Mouse (Mus musculus): ENCODE data around the gene Calcoco2. TPM values are rescaled to one million over a fixed set of nuclear protein-coding genes. Genes with fewer than 3 reads are reported as not detected.
"Not testable (repeated sequence)": the region's sequence is repeated elsewhere in the genome, so short reads cannot be mapped to it uniquely, and the experiment has no call there.

Calcoco2 gene
- polyA plus RNA-seq (2015; fragmentation: Nextera tagmentation; extraction: Ambion mirVana) = not detected in 2 replicates

DNA sequence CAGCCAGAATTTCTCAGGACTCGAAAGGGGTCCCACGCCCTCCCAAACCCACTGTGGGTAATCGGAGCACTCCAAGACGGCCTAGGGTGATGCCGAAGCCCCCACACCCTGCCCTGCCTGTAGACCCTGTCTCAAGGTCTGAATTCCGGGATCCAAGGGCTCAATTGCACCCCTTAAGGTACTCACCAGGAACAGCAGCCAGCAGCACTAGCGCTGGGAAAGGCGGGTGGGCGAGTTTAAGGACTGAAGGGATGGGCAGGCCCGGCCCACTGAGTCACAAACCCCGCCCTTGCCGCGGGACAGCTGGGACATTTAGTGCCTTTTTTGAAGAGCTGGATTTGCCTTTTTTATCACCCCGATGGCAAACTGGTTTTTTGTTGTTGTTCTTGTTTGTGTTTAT lies at the start of gene Calcoco2:
TSS of gene Calcoco2 (minus strand) at position 214 of the 400 bp plus-strand sequence.
- Histone ChIP-seq H3K9ac (no peak within 1 kb of the TSS), H3K4me3 (no peak within 1 kb of the TSS), H3K27me3 (peaks cover 2% of the 10 kb centered on the region; the same call in 1 of the 2 replicates), H3K9me3 (replicated peaks) (no peaks in the 10 kb centered on the region), H3K4me1 (no peaks in the 10 kb centered on the region), H3K36me3 (ENCODE audit: poor library complexity, severe bottlenecking) (no peaks in the 10 kb centered on the region), H3K4me2 (no peak within 1 kb of the TSS), H3K27ac (no peak within 1 kb of the TSS)
- no peak for ATAC-seq
- 46% methylated on average over 14 of the region's 14 CpGs for WGBS

DNA sequence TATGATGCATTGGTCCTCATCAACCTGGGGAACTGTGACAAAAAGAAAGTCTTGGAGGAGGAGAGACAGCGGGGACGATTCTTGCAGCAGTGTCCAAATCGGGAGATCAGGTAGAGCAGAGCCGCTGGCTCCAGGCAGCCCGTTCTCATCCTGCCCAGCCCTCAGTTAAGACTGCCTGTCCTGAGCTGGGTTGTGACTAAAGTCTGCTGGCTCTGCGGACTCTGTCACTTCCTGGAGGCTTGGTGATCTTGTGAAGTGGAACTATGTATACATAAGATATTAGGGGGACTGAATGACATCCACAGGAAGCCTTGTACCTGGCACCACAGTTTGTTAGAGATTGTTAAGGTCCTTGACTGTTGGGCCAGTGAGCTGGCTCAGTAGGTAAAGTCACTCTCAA lies 35.7 kb upstream of the Calcoco2 start:
- WGBS = 81% methylated on average over 6 of the region's 6 CpGs
- Histone ChIP-seq H3K4me3 (no peak overlapping the region), H3K4me2 (no peak overlapping the region), H3K27ac (no peak overlapping the region), H3K27me3 (peaks cover 67% of the 10 kb centered on the region), H3K9ac (no peak overlapping the region), H3K9me3 (replicated peaks) (no peaks in the 10 kb centered on the region), H3K4me1 (peaks cover 4% of the 10 kb centered on the region; the same call in 1 of the 2 replicates), H3K36me3 (ENCODE audit: poor library complexity, severe bottlenecking) (no peaks in the 10 kb centered on the region)
- no peak for ATAC-seq

DNA sequence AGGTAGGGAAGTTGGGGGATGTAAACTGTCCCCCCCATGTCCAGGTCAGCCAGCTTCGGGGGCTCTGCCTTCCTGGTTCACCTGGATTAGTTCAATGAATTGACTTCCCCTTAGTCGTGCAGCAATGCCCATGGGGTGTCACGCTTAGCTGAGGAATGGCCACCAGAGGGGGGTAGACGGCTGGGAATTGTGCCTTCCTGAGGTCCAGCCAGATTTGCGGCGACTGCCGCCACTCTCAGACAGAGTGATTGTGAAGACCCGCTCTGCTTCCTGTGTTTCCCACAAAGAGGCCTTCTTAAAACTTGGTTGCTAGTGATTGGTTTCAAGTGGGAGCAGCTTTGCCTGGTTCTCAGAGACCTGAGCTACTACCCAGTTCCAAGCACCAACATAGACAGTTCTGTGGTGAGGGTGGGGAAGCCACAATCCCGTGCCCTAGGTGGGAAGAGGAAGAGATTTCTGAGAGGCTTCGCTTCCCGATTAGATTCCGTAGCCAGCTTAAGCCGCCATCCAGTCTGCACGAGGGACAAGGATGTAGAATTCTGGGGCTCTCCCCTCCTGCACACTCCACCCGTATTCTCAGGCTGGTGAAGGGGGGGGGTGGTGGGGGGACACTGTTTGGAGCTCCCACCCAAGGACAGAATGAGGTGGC lies 34.0 kb upstream of the Calcoco2 start:
- no peak for ATAC-seq
- peaks cover 4% of the 10 kb centered on the region; the same call in 1 of the 2 replicates for H3K4me1 ChIP-seq
- H3K36me3 ChIP-seq (ENCODE audit: poor library complexity, severe bottlenecking) = no peaks in the 10 kb centered on the region
- H3K9me3 ChIP-seq (replicated peaks) = no peaks in the 10 kb centered on the region
- H3K4me2 ChIP-seq = peak overlapping the region; percentile 43
- H3K9ac ChIP-seq = no peak overlapping the region
- no peak overlapping the region for H3K27ac ChIP-seq
- H3K4me3 ChIP-seq = peak overlapping the region; percentile 14; the same call in 1 of the 2 replicates
- H3K27me3 ChIP-seq = peaks cover 61% of the 10 kb centered on the region
- WGBS = 2% methylated on average over 15 of the region's 15 CpGs

DNA sequence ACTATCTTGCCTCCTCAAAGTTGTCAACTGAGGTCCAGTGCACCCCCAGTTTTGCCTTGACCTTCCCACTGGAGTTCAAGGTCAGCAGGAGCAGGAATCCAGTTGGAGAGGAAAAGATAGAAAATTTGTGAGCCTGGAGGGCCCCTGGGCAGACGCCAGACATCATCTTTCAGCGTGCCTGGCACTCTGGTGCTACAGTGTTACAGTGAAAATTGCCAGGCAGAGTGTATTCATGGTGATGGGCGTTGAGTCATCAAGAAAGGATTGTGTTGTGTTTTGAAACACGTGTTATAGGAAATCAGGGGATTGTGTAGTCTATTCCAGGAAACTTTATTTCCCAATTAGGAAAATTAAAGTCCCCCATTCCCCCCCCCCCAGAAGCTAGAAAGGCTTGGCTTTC lies 32.0 kb upstream of the Calcoco2 start:
- no peak for ATAC-seq
- Histone ChIP-seq H3K9me3 (replicated peaks) (no peaks in the 10 kb centered on the region), H3K27me3 (peaks cover 50% of the 10 kb centered on the region), H3K4me1 (peaks cover 4% of the 10 kb centered on the region; the same call in 1 of the 2 replicates), H3K4me2 (no peak overlapping the region), H3K4me3 (no peak overlapping the region), H3K27ac (no peak overlapping the region), H3K36me3 (ENCODE audit: poor library complexity, severe bottlenecking) (no peaks in the 10 kb centered on the region), H3K9ac (no peak overlapping the region)
- 60% methylated on average over 4 of the region's 4 CpGs for WGBS

DNA sequence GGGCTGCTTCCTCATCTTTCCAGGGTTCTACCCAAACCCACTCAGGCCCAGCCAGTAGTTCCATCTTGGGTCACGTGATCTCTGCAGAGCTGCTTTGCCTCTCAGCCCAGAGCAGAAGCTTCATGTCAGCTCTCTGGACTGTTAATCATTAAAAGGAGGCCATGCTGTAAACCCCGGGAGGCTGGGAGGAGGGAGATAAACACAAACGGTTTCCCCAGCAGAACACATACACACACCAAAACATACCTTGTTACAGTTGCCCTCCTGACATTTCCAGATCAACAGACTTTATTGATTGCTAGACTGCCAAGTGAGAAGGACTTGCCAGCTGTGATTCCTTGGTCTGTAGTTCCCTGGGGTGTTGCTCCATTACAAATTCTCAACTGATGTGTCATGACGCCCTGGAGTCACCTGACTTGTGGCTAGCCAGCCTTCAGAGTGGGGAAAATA lies 29.0 kb upstream of the Calcoco2 start:
- peaks cover 26% of the 10 kb centered on the region for H3K27me3 ChIP-seq
- H3K4me1 ChIP-seq = peaks cover under 1% of the 10 kb centered on the region; the same call in 1 of the 2 replicates
- no peak for ATAC-seq
- H3K9me3 ChIP-seq (replicated peaks) = no peaks in the 10 kb centered on the region
- H3K27ac ChIP-seq = no peak overlapping the region
- 61% methylated on average over 4 of the region's 4 CpGs for WGBS
- no peaks in the 10 kb centered on the region for H3K36me3 ChIP-seq (ENCODE audit: poor library complexity, severe bottlenecking)
- no peak overlapping the region for H3K4me2 ChIP-seq
- H3K4me3 ChIP-seq = no peak overlapping the region
- no peak overlapping the region for H3K9ac ChIP-seq

DNA sequence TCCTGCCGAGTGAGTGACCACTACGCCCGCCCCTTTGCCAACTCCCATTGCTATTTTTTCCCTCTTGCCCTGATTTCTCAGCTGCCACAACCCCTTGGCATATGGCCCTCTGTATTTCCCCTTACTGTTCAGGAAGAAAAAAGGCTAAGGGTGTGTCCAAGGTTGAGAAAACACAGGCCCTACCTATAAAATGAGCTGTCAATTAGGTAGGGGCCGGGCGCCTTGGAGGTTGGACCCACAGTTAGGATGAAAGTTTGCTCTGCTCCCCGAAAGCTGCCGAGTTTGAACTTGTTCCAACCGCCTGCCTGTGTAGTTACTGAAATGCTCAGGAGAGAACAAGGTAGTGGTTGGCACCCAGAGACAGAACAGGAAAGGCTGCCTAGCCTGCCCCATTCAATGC lies 24.1 kb upstream of the Calcoco2 start:
- H3K4me3 ChIP-seq = no peak overlapping the region
- peaks cover 5% of the 10 kb centered on the region; the same call in 1 of the 2 replicates for H3K4me1 ChIP-seq
- H3K4me2 ChIP-seq = no peak overlapping the region
- H3K9ac ChIP-seq = no peak overlapping the region
- H3K9me3 ChIP-seq (replicated peaks) = no peaks in the 10 kb centered on the region
- WGBS = 87% methylated on average over 8 of the region's 8 CpGs
- H3K27me3 ChIP-seq = peaks cover 34% of the 10 kb centered on the region; the same call in 1 of the 2 replicates
- H3K36me3 ChIP-seq (ENCODE audit: poor library complexity, severe bottlenecking) = no peaks in the 10 kb centered on the region
- H3K27ac ChIP-seq = no peak overlapping the region
- ATAC-seq = no peak

DNA sequence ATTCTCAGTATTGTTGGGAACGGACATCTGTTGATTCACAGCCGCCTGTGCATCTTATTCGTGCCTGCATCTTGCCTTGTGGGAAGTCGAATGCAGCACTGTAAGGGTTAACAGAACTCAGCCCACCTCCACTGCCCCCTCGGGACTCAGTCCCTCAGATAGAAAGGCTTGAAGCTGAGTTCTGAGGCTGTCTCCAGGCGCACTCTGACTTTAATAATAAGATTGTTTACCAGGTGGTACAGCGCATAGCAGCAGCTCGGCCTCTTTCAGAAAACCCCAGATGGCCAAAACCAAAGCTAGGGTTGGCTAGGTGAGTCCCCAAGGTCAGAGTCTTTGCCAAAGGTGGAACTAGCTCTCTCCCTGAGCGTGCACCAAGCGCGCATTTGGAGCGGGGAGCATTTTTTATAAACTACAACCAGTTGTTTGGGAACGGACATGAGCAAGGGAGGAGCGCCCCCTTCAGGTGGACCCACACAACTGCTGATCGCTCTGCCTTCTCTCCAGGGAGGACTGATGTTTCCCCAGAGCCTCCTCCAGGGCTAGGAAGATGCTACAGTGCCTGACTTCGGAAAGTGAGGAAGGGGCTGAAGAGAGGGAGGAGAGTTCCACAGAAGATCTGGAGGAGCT lies 21.6 kb upstream of the Calcoco2 start, which contains the start of gene Ttll6:
TSS of gene Ttll6 (plus strand) at position 548 of the 627 bp plus-strand sequence.
- ATAC-seq = no peak
- WGBS = 15% methylated on average over 16 of the region's 16 CpGs
- Histone ChIP-seq H3K9ac (no peak within 1 kb of the TSS), H3K4me1 (peaks cover 5% of the 10 kb centered on the region; the same call in 1 of the 2 replicates), H3K4me2 (peak within 1 kb of the TSS; percentile 44), H3K4me3 (no peak within 1 kb of the TSS), H3K27ac (no peak within 1 kb of the TSS), H3K36me3 (ENCODE audit: poor library complexity, severe bottlenecking) (no peaks in the 10 kb centered on the region), H3K27me3 (peaks cover 38% of the 10 kb centered on the region; the same call in 1 of the 2 replicates), H3K9me3 (replicated peaks) (no peaks in the 10 kb centered on the region)

DNA sequence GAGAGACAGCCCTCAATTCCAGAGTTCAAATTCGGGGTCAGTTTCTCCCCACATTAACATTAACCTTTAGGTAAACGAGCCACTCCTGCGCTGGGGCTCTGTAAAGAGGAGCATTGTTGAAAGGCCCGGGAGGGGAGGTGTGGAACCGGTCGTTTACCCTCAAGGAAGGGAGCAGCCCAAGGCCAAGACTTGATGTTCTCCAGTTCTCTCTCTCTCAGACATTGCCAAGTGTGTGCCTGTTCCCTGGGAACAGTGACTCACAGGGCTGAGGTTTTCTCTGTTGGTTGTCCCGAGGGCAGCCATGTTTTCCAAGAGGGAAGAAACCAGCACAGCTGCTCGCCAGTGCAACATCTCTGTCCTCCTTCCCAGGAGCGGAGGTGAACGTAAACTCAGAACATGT lies 18.8 kb upstream of the Calcoco2 start:
- no peak overlapping the region for H3K9ac ChIP-seq
- WGBS = 60% methylated on average over 10 of the region's 10 CpGs
- H3K9me3 ChIP-seq (replicated peaks) = no peaks in the 10 kb centered on the region
- H3K4me2 ChIP-seq = no peak overlapping the region
- peaks cover 40% of the 10 kb centered on the region for H3K27me3 ChIP-seq
- no peak for ATAC-seq
- no peak overlapping the region for H3K27ac ChIP-seq
- peaks cover 5% of the 10 kb centered on the region; the same call in 1 of the 2 replicates for H3K4me1 ChIP-seq
- H3K36me3 ChIP-seq (ENCODE audit: poor library complexity, severe bottlenecking) = no peaks in the 10 kb centered on the region
- H3K4me3 ChIP-seq = no peak overlapping the region

DNA sequence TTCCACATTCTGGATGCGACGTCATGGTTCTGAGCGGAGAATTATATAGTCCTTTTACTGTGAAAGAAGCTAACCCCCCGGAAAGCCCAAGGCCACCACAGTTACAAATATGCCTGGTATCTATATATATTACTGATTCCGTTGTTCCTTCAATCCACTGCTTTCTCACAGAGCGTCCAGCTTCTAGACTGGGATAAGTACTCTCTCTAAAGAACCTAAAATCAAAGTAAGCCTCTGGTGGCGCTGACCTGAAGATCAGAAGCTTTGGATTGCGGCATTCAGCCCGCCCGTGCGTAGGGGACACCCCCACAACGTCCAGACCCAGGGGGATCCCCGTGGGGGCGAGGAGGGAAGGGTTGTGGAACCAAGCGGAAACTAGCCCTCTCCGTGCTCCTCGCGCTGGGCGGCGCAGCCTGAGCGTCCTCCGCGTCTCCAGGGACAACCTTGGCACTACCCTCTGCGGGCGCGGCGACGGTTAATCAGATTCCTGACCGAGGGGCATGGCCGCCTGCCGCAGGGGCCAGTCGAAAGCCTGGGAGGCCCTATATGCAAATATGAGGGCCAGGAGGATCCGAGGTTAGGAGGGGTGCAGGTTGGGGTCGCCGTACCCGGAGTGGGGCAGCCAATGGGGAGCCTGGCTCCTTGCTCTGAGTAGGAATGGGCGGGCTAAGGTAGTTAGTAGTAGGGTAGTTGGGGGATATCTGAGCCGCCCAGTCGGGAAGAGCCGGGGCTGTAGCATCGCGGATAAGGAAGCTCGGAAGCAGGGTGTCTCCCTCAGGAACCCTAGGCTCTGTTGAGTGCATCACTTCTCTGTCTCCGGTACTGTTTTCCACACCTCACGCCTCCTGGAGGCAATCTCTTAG lies 12.5 kb upstream of the Calcoco2 start:
- Histone ChIP-seq H3K4me3 (peak overlapping the region; percentile 40), H3K27me3 (peaks cover 57% of the 10 kb centered on the region), H3K27ac (no peak overlapping the region), H3K4me1 (peaks cover 9% of the 10 kb centered on the region), H3K9ac (peak overlapping the region; percentile 53), H3K9me3 (replicated peaks) (no peaks in the 10 kb centered on the region), H3K36me3 (ENCODE audit: poor library complexity, severe bottlenecking) (no peaks in the 10 kb centered on the region), H3K4me2 (peak overlapping the region; percentile 70)
- ATAC-seq = no peak
- WGBS = 3% methylated on average over 45 of the region's 45 CpGs

DNA sequence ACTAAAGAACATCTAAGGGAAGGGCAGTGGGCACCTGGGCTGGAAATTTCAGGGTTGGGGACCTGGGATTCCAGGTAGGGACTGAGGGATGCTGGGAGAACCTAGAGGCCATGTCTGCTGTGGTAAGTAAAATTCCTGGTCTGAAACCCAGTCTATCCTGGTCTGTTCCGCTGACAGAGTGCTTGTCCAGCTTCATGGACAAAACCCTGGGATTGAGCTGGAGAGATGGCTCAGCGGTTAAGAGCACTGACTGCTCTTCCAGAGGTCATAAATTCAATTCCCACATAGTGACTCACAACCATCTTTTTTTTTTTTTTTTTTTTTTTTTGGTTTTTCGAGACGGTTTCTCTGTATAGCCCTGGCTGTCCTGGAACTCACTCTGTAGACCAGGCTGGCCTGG lies 11.0 kb upstream of the Calcoco2 start:
- ATAC-seq; H3K36me3 ChIP-seq (ENCODE audit: poor library complexity, severe bottlenecking); H3K9me3 ChIP-seq (replicated peaks); H3K4me2 ChIP-seq; H3K27ac ChIP-seq; H3K4me1 ChIP-seq; H3K4me3 ChIP-seq; H3K9ac ChIP-seq: not testable (repeated sequence)
- 86% methylated on average over 4 of the region's 4 CpGs for WGBS
- peaks cover 57% of the 10 kb centered on the region for H3K27me3 ChIP-seq

DNA sequence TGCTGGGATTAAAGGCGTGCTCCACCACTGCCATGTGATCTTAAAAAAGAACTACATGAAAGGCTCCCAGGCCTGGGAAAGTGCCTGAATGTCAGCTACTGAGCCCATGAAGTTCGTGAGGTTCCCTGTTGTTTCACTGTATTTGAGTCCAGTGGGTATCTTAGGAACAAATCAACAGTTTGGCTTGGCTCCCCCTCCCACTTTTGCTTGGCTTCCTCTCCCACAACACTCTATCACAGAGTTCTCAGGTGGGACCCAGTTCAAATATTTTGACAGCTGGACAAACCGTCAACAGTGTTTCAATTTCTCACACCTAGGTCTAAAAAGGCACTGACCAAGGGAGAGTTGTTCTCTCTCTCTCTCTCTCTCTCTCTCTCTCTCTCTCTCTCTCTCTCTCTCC lies 7.6 kb upstream of the Calcoco2 start:
- no peak overlapping the region for H3K4me2 ChIP-seq
- H3K9me3 ChIP-seq (replicated peaks) = no peaks in the 10 kb centered on the region
- no peak overlapping the region for H3K9ac ChIP-seq
- H3K36me3 ChIP-seq (ENCODE audit: poor library complexity, severe bottlenecking) = no peaks in the 10 kb centered on the region
- peaks cover 36% of the 10 kb centered on the region for H3K27me3 ChIP-seq
- no peak overlapping the region for H3K27ac ChIP-seq
- H3K4me1 ChIP-seq = peaks cover 5% of the 10 kb centered on the region
- H3K4me3 ChIP-seq = no peak overlapping the region
- ATAC-seq = no peak
- 70% methylated on average over 3 of the region's 3 CpGs for WGBS

DNA sequence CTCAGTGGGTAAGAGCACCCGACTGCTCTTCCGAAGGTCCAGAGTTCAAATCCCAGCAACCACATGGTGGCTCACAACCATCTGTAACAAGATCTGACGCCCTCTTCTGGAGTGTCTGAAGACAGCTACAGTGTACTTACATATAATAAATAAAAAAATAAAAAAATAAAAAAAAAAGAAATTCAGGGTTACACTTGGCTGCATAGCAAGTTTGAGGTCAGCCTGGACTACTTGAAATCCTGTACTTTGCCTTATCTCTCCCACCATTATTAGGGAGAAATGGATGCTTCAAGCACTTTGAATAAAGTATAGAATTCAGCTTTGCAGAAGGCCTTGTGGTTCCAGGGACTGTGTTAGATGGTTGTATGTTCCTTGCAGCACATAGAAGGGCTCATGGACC lies 5.2 kb upstream of the Calcoco2 start:
- not testable (repeated sequence) for H3K4me2 ChIP-seq; H3K4me1 ChIP-seq; ATAC-seq; H3K9ac ChIP-seq; H3K9me3 ChIP-seq (replicated peaks); H3K27ac ChIP-seq; H3K36me3 ChIP-seq (ENCODE audit: poor library complexity, severe bottlenecking); H3K4me3 ChIP-seq
- peaks cover 18% of the 10 kb centered on the region for H3K27me3 ChIP-seq
- 81% methylated on average over 3 of the region's 3 CpGs for WGBS

Data from forebrain, embryonic 13.5 days (tissue).